Comparison of ENCODE assay signal across 18 mouse cellular contexts in genomic region chr5:72835656-72836055, GRCm38 (mm10). TPM values are rescaled to one million over a fixed set of nuclear protein-coding genes. Genes with fewer than 3 reads are reported as not detected.
DNase-seq lines count a peak whose midpoint lies in the region; ATAC-seq lines count a peak whose summit lies in the region.
"Had no signal": no experiment of that assay in that cellular context is flagged by ENCODE, and none has a peak within 500 bp of the region (broad histone marks: within the 10 kb centered on the region; RNA-seq: fewer than 3 reads in every experiment).

No protein-coding gene starts in this region.

- DNase-seq in heart, adult 11 months = peak; percentile 58
- DNase-seq in heart, postnatal 4 days = no peak
- DNase-seq in midbrain, embryonic 11.5 days (ENCODE audit: low spot score, missing footprints) = peak; percentile 53
- DNase-seq: adrenal gland, adult 2 months; adrenal gland, adult 8-10 months; adrenal gland, postnatal 10 days; adrenal gland, postnatal 14 days; adrenal gland, postnatal 25 days; adrenal gland, postnatal 36 days; B cell, adult 2 months; cerebellum, adult 11 months; cerebellum, adult 11-12 months; cerebellum, adult 18-20 months had no signal

- H3K9me3 ChIP-seq in midbrain, embryonic 11.5 days (ENCODE audit: control insufficient read depth, low read length) = no peaks in the 10 kb centered on the region
- H3K9me3 ChIP-seq in midbrain, embryonic 15.5 days = no peaks in the 10 kb centered on the region

- H3K27me3 ChIP-seq in midbrain, embryonic 11.5 days (ENCODE audit: control insufficient read depth, insufficient read depth, low read length) = no peaks in the 10 kb centered on the region
- no peaks in the 10 kb centered on the region for H3K27me3 ChIP-seq in midbrain, embryonic 15.5 days (replicated peaks)
- H3K27me3 ChIP-seq: CH12.LX, Patski had no signal

- H3K36me3 ChIP-seq in midbrain, embryonic 11.5 days (ENCODE audit: control insufficient read depth, insufficient read depth, low read length) = no peaks in the 10 kb centered on the region
- H3K36me3 ChIP-seq in midbrain, embryonic 15.5 days (replicated peaks) = no peaks in the 10 kb centered on the region

- 85% methylated on average over 3 of the region's 3 CpGs for WGBS in midbrain, embryonic 11.5 days
- WGBS in midbrain, embryonic 15.5 days = 89% methylated on average over 3 of the region's 3 CpGs

- H3K27ac ChIP-seq in midbrain, embryonic 11.5 days (ENCODE audit: low read depth, low read length) = no peak overlapping the region
- no peak overlapping the region for H3K27ac ChIP-seq in midbrain, embryonic 15.5 days

- no peak for ATAC-seq in midbrain, embryonic 11.5 days (ENCODE audit: low FRiP score)
- no peak for ATAC-seq in midbrain, embryonic 15.5 days (replicated peaks)
- ATAC-seq: activated CD4-positive, CD25-positive, alpha-beta regulatory T cell, adult 4 months; CD4-positive, CD25-positive, alpha-beta regulatory T cell, adult 4 months; Patski had no signal

- no peak overlapping the region for H3K4me3 ChIP-seq in midbrain, embryonic 11.5 days (ENCODE audit: low read depth, low read length)
- no peak overlapping the region for H3K4me3 ChIP-seq in midbrain, embryonic 15.5 days

- H3K9ac ChIP-seq in midbrain, embryonic 11.5 days (ENCODE audit: low read length) = no peak overlapping the region
- no peak overlapping the region for H3K9ac ChIP-seq in midbrain, embryonic 15.5 days

- no peaks in the 10 kb centered on the region for H3K4me1 ChIP-seq in midbrain, embryonic 11.5 days (ENCODE audit: control insufficient read depth, insufficient read depth, low read length)
- no peaks in the 10 kb centered on the region for H3K4me1 ChIP-seq in midbrain, embryonic 15.5 days

- H3K4me2 ChIP-seq in midbrain, embryonic 11.5 days = no peak overlapping the region
- no peak overlapping the region for H3K4me2 ChIP-seq in midbrain, embryonic 15.5 days

RNA-seq across cellular contexts. Expression of gene Tec, which starts 32.6 kb away (rescaled TPM):
- total RNA-seq in heart, postnatal 4 days (2021) = 10 to 100 TPM; 13.2 TPM
- polyA plus RNA-seq in midbrain, embryonic 11.5 days (2014; fragmentation: Nextera tagmentation; extraction: Ambion mirVana) = 3.3 and 4.5 TPM in 2 replicates
- polyA plus RNA-seq in midbrain, embryonic 15.5 days (2015; fragmentation: Nextera tagmentation; extraction: Ambion mirVana) = 5.8 and 6.4 TPM in 2 replicates
